Mouse (Mus musculus): ENCODE results near the gene Osbpl9. TPM values are rescaled to one million over a fixed set of nuclear protein-coding genes. Genes with fewer than 3 reads are reported as not detected.
A peak's percentile ranks its signal among the peaks of the same experiment; 100 is the strongest.

The Osbpl9 gene
- polyA plus RNA-seq, 2 experiments from 2014 or later: 76.5 to 80.8 TPM

DNA sequence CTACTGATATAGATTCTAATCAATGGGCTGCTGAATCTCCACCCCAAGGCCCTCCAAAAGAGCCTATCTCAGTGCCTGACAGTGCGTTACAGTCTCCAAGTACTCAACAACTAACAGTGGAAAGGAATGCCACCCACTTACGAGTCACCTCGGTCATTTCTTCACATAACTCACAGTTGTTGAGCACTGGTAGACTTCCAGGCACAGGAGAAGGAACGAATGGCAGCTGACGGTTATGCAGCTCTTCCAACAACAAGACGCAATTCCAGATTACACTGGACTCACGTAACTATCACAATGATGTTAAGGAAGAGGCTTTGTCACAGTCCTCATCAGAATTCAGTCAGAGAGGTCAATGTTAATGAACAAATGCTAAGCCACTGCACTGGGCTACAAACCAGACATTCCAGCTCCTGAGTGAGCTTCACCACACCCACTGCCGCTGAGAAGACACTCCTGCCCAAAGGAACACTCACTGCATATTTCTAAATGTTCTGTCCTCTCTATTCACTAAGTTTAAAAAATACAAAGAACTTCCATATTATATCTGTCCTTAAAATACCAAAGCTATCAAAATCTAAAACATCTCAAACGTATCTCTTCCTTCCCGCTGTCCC, 70.7 kb downstream of the Osbpl9 start:
- no peak for ATAC-seq

DNA sequence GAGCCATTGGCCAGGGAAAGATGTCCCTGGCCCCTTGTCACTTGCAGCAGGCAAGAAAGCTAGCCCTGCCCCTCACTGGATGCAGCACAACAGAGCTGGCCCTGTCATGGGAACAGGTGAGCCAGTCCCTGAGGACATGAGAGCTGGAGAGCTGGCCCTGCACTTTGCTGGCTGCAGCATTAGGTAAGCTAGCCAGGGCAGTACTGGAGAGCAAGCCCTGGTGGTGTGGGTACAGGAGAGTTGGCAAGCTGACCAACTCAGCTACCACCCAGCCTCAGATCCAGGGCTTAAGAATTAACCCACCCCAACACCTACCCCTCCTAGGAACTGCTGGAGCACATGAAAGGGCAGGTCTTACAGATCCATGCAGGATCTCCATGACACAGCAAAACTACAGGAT, 73.1 kb downstream of the Osbpl9 start:
- ATAC-seq: no peak

DNA sequence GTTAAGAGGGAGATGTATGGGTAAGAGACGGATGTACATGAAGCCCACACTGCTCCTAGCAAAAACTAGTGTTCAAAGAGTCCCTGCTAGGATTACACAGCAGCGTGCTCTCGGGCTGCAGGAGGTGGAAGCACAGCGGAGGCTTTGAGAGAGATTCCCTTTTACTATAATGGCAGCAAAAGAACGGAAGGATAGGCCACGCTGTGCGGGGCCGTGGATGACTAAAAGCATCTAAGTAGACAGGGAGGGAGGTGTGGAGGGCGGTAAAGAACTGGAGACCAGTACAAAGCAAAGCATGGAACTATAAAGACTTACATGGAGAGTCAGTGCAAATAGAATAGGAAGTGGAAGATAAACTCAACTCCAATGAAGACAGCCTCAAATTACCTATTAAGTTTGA, 74.1 kb downstream of the Osbpl9 start:
- no peak for ATAC-seq

DNA sequence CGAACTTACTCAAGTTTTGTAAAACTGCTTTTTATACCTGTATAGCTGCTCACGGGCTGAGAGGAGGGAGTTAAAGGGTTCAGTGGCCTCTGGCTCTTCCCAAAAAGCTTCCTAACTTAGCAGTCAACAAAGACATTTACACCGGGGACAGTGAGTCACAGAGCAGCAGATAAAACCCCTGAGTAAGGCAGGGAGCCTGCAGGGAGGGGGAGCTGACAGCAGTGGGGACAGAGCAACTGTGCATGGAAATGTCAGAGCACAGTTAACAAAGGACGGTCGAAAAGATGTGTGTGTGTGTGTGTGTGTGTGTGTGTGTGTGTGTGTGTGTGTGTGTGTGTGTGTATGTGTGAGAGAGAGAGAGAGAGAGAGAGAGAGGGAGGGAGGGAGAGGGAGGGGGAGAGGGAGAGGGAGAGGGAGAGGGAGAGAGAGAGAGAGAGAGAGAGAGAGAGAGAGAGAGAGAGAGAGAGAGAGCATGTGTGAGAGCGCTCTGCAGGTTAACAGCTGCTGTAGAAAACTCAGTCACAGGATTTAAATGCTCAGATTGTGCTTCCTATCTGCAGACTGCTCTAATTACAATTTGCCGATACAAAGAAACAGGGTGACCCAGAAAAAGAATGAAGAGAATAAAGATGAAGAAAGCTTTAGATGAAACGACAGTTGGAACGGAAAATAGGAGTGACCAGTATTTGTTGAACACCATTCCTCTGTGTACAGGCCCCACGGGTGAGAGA, 75.1 kb downstream of the Osbpl9 start:
- no peak for ATAC-seq

DNA sequence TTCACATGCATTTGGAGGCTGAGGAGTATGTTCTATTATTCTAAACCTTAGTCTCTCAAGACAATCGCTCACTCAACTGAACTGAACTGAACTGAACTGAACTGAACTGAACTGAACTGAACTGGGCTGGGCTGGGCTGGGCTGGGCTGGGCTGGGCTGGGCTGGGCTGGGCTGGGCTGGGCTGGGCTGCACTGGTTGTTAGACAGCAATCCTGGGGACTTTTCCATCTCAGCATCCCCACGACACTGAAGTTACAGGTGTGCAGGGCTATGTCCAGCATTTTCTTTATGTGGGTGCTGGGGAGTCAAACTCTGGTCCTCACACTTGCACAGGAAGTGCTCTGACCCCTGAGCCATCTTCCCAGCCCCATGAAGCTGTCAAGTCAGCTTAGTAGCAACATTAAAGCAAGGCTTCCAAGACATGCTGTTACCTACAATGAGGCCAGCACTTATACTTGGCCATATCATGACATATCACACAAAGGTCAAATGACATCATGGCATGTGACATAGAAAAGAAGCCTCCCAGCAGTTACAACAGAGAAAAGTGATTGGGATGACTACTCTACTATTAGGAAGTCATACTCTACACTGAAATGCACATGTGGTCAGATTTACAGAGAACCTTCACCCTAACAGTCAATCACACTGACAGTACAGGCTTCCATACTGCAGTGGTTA, 76.2 kb downstream of the Osbpl9 start:
- no peak for ATAC-seq

DNA sequence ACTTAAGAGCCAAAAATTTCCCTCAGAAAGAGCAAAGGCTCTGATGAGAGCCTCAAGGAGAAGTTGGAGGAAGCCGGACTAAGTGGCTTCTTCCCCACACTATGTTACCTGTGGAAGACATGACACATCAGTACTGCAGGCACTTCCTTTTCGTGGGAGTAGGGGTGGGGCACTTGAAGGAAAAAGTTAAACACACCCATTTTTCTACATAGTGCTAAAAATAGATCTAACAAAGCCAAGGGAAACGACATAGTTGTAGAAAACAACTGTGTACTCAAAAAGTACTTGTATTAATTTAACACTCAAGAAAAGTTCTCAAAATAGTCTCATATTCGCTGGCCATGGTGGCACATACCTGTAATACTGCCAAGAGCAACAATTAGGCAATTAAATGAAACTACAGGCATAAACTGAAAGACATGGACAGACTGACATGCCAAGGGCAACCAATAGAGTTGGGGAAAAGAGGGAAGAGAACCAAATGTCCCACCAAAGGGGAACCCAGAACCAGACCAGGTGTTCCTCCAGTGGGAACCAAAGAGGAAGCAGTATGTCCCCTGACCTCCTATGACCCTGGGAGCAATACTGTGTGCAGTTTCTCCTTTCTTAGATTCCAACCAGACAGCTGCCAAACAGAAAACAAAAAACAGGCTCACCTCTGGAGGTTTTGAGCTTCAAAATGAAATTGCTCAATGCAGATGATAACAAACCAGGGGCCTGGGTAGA, 79.1 kb downstream of the Osbpl9 start:
- no peak for ATAC-seq

DNA sequence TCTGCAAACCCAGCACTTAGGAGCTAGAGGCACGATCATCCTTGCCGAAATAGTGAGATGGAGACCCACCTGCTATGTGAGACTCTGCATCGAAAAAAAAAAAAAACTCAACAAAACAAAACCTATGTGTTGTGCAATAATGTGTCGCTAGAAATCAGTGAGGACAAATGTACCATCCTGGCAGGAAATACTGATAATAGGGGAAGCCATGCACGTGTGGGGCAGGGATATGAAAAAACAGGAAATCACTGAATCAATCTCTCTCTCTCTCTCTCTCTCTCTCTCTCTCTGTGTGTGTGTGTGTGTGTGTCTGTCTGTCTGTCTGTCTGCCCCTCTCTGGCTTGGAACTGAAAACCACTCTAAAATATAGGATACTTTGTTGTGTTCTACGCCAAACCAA, 81.3 kb downstream of the Osbpl9 start:
- no peak for ATAC-seq

DNA sequence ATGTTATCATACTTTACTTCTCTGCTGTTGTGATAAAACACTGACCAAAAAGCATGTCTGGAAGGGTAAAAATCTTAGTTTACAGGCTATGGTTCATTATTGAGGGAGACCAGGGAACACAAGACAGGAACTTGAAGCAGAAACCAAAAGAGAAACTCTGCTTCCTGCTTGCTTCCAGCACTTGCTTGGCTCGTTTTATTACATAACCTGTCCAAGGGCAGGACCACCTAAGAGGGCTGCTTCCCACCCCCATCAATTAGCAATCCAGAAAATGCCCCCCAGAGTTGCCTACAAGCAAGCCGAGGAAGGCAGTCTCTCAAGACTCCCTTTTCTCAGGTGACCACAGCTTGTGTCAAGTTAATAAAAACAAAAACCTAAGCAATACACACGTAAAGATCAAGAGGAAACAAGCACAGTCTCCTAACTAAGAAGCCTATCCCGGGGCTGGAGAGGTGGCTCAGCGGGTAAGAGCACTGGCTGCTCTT, 82.4 kb downstream of the Osbpl9 start:
- ATAC-seq: no peak

DNA sequence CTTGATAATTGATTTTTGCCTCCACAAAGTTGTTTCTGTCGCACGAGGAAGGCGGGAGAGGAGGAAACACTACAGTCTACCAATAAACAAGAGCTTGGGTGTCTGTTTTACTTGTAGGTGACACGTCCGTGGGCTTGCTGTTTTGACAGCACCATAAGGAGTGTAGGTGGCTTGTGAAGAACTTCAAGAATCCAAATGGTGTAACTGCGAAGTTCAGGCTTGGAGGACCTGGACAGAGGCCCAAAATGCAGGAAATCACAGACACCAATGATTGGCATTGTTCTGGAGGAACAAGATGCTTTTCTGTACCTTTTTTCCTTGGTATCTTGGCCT, 83.8 kb downstream of the Osbpl9 start:
- peak; percentile 50 for ATAC-seq

DNA sequence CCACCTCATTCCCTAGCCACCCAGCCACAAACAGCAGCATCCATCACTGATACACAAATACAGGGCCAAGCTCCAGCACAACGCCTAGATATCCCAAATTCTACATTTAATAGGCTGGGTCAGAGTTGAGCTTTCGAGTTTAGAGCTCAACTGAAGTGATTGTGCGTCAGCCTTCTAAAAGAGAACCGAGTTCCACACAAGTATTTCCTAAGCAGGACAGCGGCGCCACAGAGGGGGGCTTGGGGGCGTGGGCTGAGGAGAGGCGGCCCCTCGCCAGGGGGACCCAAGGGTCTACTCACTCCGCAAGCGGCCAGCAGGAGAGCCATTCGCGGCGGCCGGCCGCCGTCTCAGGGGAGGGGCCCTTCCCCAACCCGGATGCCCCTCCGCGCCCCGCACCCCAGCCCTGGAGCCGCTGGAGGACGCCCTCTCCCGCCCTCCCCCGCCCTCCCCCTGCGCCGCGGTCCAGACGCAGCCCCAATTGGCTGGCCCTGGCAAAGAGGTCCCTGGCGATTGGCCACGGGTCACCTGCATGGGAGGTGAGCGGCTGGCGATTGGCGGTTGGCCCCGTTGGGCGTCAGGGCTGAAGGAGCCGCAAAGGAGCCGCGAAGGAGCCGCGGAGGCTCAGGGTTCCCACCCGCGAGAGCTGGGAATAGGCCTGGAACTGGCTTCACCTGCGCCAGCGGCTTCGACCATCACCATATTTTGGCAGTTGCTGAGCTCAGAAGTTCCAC, 84.3 kb downstream of the Osbpl9 start:
- ATAC-seq: peak; percentile 96

DNA sequence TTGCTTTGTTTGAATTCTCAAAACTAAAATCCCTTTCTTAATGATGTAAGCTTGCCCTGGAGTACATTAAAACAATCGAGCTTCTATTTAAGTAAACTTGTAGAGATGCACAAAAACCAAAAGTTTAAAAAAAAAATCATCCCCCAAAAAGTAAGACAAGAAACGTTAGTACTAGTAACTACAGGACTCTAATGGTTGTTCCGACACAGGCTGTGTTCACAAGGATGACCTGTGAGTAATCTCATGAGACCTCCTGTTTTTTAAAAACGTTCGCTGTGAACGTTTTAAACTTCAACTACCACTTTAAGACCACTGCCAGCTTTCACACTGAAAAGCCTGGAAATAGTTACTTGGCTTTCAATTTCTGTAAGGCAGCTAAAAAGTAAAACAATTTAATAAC, 85.1 kb downstream of the Osbpl9 start:
- ATAC-seq: no peak

DNA sequence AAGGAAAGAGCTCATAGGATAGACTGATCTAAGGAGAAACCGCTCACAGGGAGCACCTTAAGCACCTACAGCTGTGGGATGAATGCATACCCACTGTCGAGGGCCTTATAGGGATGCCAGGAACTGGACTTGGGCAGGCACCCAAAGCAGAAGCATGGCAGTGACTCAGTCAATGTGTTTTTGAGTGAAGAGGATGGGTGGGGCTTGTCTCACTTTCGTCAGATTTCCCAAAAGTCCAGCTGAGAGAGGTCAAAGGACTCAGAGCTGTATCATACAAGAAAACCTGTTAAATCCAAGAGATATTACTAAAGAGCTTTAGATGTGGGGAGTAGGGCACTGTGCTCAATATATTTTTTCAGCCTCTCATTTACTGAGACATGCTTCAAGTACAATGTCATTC, 85.6 kb downstream of the Osbpl9 start:
- ATAC-seq: no peak

DNA sequence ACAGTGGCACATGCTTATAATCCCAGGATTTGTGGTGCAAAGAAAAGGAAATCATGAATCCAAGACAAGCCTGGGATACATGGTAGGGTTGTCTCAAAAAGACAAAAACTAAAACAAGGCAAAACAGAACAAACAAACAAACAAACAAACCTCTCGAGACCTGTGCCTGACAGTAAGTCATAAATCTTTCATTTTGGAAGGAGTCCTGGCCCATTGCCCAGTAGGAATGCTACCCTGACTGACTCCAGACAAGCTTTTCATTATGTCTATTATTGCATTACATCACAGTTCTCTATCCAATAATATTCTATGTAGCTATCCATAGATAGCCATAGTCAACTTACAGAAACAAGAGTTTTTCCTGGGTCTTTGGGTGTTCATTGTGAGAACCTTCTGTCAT, 86.3 kb downstream of the Osbpl9 start:
- ATAC-seq: no peak

DNA sequence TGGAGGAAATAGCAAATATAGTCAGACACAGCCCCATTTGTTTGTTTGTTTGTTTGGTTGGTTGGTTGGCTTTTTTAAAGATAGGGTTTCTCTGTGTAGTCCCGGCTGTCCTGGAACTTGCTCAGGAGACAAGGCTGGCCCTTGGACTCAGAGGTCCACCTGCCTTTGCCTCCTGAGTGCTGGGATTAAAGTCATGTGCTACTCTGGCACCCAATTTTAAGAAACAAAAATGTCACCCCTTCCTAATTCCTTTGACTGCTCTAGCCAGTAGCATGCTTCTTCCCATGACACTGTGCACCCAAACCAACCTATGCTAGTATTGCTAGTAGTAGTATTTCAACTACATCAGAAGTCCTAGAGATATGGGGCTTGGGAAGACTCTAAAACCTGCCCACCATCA, 87.8 kb downstream of the Osbpl9 start:
- no peak for ATAC-seq

DNA sequence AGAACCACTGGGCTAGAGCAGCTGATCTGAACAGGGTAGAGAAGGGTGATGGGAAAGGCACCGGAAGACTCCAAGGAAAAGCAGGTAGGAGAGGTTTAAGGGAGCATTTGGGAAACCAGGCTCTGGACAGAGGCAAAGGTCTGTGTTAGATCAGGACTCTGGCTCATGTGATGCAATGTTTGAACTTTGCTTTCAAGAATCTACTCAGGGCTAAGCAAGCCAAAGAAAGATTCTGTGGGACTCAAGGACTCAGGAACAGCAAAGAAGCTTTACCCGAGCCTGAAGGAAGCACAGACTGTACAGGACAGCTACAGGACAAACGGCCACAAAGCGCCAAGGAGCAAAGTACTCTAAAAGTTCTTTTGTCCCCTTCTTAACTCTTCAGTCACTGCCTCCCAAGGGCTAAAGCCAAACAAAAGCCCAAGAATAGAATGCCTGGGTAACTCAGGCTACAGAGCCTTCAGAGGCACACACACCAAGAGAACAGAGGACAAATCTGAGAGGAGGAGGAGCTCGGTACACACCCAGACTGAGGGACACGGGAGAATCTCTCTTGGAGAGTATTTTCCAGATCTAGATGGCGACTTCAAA, 89.1 kb downstream of the Osbpl9 start:
- ATAC-seq: no peak

DNA sequence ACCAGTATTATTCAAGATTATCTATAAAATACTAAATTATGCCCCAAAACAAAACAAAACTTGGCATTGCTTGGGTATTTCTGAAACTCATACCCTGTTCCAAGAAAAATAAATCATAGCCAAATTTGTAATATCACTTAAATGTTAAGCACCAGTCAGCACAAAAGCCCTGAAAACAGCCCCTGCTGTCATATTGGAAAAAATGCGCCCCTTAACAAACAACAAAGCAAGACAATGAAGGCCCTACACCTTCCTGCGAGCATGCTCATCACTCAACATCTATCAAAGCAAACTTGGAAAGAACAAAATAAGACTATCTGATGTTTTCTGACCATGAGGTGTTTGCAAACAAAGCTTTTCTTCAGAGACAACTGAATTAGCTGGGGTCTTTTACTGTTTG, 91.1 kb downstream of the Osbpl9 start:
- ATAC-seq: no peak

DNA sequence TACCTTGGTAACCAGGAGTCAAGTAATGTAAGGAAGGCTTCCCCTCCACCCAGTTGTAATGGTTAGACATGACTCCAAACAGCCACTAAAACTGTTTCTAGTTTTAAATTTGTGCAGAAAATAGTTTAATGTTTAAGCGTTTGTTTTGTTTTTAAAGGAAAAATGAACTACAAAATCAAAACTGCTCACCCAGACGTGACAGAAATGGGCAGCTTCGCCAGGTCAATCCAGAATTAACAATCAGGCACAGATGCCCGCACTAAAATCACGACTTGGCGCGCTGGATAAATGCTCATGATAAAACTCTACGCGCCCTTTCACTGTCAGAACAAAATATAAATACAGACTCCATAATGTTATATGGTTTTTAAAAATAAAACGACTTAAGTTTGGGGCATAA, 92.4 kb downstream of the Osbpl9 start:
- ATAC-seq: no peak

DNA sequence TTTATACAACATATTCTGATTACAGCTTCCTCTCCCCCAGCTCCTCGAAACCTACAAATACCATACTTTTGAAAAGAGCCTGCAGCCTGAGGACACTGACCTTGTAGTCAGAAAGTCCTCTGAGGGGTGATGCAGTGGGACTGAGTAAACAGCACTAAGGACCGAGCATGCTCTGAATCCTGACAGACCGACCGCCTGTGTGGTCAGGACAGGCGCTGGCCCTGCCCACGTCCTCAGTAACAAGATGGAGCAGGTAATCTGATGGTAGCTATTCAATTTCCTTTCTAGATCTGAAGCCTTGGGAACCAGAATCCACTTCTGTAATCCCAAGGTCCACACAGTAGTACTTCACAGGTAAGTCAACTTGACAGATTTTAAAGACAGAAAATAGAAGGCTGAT, 93.1 kb downstream of the Osbpl9 start:
- ATAC-seq: no peak

DNA sequence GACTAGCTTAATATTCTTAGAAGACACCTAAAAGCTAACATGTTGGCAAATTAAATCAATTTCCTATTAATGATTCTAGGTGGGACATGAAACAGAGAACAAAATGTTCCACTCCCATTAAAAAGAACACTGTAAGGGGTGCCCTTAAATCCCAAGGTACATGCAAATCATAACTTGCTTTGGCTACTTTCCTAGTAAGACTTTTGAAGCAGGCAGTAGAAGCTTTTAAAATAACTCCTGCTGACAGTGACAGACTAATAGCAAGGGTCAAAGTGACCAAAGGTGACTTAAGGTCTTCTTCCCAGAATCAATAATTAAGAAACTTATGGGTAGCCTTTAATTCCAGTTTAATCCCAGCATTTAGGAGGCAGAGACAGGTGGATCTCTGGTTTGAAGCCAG, 95.5 kb downstream of the Osbpl9 start:
- no peak for ATAC-seq

DNA sequence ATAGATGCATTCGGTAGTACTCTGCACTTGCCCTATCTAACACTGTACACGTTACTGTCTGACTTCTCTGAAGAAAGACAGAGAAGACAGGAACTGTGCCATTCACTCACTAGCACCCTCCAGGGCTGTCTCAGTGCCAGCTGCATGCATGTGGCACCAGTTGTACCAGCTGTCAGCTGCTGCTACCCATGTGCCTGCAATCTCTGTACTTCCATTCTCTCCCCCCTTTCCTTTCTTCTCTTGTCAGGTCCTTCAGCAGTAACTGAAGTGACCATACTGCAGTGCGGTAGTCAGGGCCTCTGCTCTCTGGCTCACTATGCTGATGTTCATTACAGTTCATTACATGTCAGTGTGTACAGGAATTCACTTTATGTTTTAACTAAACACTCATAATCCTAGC, 96.0 kb downstream of the Osbpl9 start:
- ATAC-seq: no peak

DNA sequence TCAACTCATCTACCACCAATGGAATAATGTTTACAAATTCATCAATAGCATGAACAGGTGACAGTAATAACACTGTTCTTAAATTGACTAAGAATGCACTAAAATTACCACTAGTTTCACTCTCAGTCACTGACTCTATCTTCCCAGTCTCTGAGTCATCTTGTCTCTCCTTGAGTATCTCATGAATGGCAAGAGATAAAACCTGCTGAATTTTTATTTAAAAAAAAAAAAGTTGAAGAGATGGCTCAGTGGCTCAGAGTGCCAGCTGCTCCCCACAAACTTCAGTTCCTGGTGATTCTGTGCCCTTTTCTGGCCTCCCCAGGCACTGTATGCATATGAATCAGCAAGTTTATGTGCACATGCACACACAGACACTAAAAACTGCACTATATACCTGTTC, 96.8 kb downstream of the Osbpl9 start:
- peak; percentile 80 for ATAC-seq

DNA sequence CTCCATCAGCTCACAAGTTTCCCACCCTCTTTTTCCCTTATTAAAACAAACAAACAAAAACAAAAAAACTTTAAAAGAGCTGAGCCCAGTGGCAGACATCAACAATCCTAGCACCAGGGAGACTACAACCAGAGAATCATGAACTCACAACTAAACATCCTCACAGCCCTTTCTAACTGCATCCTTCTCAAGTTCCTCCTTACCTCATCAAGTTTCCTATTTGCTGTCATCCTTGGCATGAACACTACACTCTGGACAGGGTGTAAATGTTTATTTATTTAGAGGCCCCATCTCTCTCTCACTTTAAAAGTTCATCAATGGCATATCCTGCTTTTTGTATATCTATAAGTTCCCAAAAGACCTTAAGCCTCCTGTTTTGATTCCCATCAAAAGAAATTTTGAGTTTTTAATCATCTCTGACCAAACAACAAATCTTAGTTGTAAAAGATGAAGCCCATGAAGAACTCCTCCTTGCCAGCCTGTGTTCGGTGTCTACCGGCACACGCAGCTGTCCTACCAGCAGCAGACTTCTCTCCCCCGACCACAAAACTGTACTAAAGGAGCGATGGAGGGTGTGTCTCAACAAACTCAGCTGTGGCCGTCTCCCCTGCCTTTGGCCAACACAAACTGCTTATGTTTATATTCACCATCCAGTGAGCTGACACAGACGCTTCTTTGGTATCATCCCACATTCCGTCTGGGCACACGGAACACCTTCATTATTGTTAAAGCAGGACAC, 98.8 kb downstream of the Osbpl9 start:
- no peak for ATAC-seq
